Mouse (Mus musculus) gastrocnemius, postnatal 25 days (tissue): ENCODE data around the gene Zbtb37. TPM values are rescaled to one million over a fixed set of nuclear protein-coding genes. Genes with fewer than 3 reads are reported as not detected.

ENCODE experiments used
- DNase-seq: peaks from one replicate; pipeline ENCODE4 v3.0.0; 2022
- long read RNA-seq, 2 experiments: library from polyadenylated mRNA; stranded (forward); transcript quantifications; one replicate each; pipeline ENCODE4 v2.0.0; 2021
- total RNA-seq, 2 experiments: library from RNA; stranded (reverse); gene quantifications; 1 replicate in 1 of 2; 2 replicates in 1 of 2; pipeline ENCODE4 v1.2.3; 2021

The Zbtb37 gene
- total RNA-seq: 1 to 10 TPM; 4.8 to 7.8 TPM
- long read RNA-seq, experiment 1, partial matches to known transcripts: 0 of 3 reads
- long read RNA-seq, experiment 1, other reads (novel, unspliced or antisense): 3 of 3 reads
- long read RNA-seq, experiment 2, partial matches to known transcripts: 0 of 4 reads
- long read RNA-seq, experiment 2, other reads (novel, unspliced or antisense): 1 of 4 reads

- peak; percentile 97 for DNase-seq
Observed at GRCm38 (mm10) chr1:161034435-161035280, at the start of gene Zbtb37. Gene Zbtb37, minus strand, starts transcription at chr1:161034849.

- DNase-seq: no peak
Observed at GRCm38 (mm10) chr1:161077243-161077642, 42.6 kb upstream of the Zbtb37 start.

GRCm38 (mm10) chr1:161076238-161076637 is 41.6 kb upstream of the Zbtb37 start:
- DNase-seq: no peak

- DNase-seq: no peak
Observed at GRCm38 (mm10) chr1:161071272-161071620, 36.6 kb upstream of the Zbtb37 start.

- peak; percentile 94 for DNase-seq
Observed at GRCm38 (mm10) chr1:161070352-161071271, 36.0 kb upstream of the Zbtb37 start, which contains the start of the genes Dars2 and Cenpl. Gene Dars2, minus strand, starts transcription at chr1:161070658. Gene Cenpl, plus strand, starts transcription at chr1:161070713.

GRCm38 (mm10) chr1:161063351-161063750 is 28.7 kb upstream of the Zbtb37 start:
- no peak for DNase-seq

- no peak for DNase-seq
Observed at GRCm38 (mm10) chr1:161057164-161057563, 22.5 kb upstream of the Zbtb37 start.

- DNase-seq: no peak
Observed at GRCm38 (mm10) chr1:161046972-161047371, 12.3 kb upstream of the Zbtb37 start.

- no peak for DNase-seq
Observed at GRCm38 (mm10) chr1:161041261-161042020, 6.8 kb upstream of the Zbtb37 start.

- no peak for DNase-seq
Observed at GRCm38 (mm10) chr1:161040855-161041254, 6.2 kb upstream of the Zbtb37 start.

GRCm38 (mm10) chr1:161040426-161040770 is 5.7 kb upstream of the Zbtb37 start:
- no peak for DNase-seq

- no peak for DNase-seq
Observed at GRCm38 (mm10) chr1:161039741-161040425, 5.2 kb upstream of the Zbtb37 start.

GRCm38 (mm10) chr1:161038968-161039721 is 4.5 kb upstream of the Zbtb37 start:
- DNase-seq: no peak

- no peak for DNase-seq
Observed at GRCm38 (mm10) chr1:161038004-161038403, 3.4 kb upstream of the Zbtb37 start.

- no peak for DNase-seq
Observed at GRCm38 (mm10) chr1:161037599-161037998, 3.0 kb upstream of the Zbtb37 start.

- no peak for DNase-seq
Observed at GRCm38 (mm10) chr1:161037026-161037425, 2.4 kb upstream of the Zbtb37 start.

- DNase-seq: no peak
Observed at GRCm38 (mm10) chr1:161036411-161036841, 1.8 kb upstream of the Zbtb37 start.

- no peak for DNase-seq
Observed at GRCm38 (mm10) chr1:161035786-161036404, 1.2 kb upstream of the Zbtb37 start.

- no peak for DNase-seq
Observed at GRCm38 (mm10) chr1:161035281-161035785, 684 bp upstream of the Zbtb37 start.
